Mouse (Mus musculus): Measurements from ENCODE around the gene Mdh1.
"Not testable (repeated sequence)": the region's sequence is repeated elsewhere in the genome, so short reads cannot be mapped to it uniquely, and the experiment has no call there.

Mdh1 gene

GRCm38 (mm10) chr11:21545021-21545420, 27.1 kb downstream of the Mdh1 start:
- no peak for DNase-seq

GRCm38 (mm10) chr11:21542731-21543130, 29.4 kb downstream of the Mdh1 start:
- DNase-seq, result no peak

GRCm38 (mm10) chr11:21540622-21541021, 31.5 kb downstream of the Mdh1 start:
- DNase-seq, result no peak

- DNase-seq, result no peak
These were observed 32.1 kb downstream of the Mdh1 start for GRCm38 (mm10) chr11:21540072-21540471.

GRCm38 (mm10) chr11:21530856-21531255, 41.3 kb downstream of the Mdh1 start:
- DNase-seq, result not testable (repeated sequence)

- DNase-seq, result no peak
These were observed 43.3 kb downstream of the Mdh1 start for GRCm38 (mm10) chr11:21528676-21529394.

- DNase-seq, result no peak
These were observed 54.4 kb downstream of the Mdh1 start for GRCm38 (mm10) chr11:21517726-21518125.

- DNase-seq, result not testable (repeated sequence)
These were observed 55.8 kb downstream of the Mdh1 start for GRCm38 (mm10) chr11:21516396-21516795.

GRCm38 (mm10) chr11:21510577-21510976, 61.6 kb downstream of the Mdh1 start:
- not testable (repeated sequence) for DNase-seq

GRCm38 (mm10) chr11:21508713-21509112, 63.5 kb downstream of the Mdh1 start:
- not testable (repeated sequence) for DNase-seq

GRCm38 (mm10) chr11:21507073-21507472, 65.1 kb downstream of the Mdh1 start:
- DNase-seq, result not testable (repeated sequence)

Measured in lung, postnatal 36 days (tissue).